Comparison of ENCODE assay signal across 12 mouse cellular contexts in genomic region chr6:84404695-84405094, GRCm38 (mm10).
A peak's percentile ranks its signal among the peaks of the same experiment; 100 is the strongest.
DNase-seq lines count a peak whose midpoint lies in the region; ATAC-seq lines count a peak whose summit lies in the region.
"Had no signal": no experiment of that assay in that cellular context is flagged by ENCODE, and none has a peak within 500 bp of the region (broad histone marks: within the 10 kb centered on the region; RNA-seq: fewer than 3 reads in every experiment).

No protein-coding gene starts in this region.

- peaks cover 3% of the 10 kb centered on the region; the same call in 1 of the 2 replicates for H3K4me1 ChIP-seq in kidney, embryonic 14.5 days (ENCODE audit: control insufficient read depth, insufficient read depth, low read length)
- H3K4me1 ChIP-seq: stomach, embryonic 15.5 days had no signal

- ATAC-seq in kidney, embryonic 14.5 days (ENCODE audit: low FRiP score, low TSS enrichment), result no peak
- ATAC-seq: activated CD4-positive, CD25-positive, alpha-beta regulatory T cell, adult 4 months; midbrain, embryonic 16.5 days had no signal

- peak; percentile 24 for DNase-seq in adrenal gland, postnatal 25 days
- no peak for DNase-seq in adrenal gland, adult 2 months
- DNase-seq in kidney, adult 9 months, result peak; percentile 9
- DNase-seq in 416B (ENCODE audit: low read depth) (peak; percentile 26), ZHBTc4 (ENCODE audit: low read depth, low spot score) (peak; percentile 59)
- DNase-seq in right cerebral cortex, postnatal 4 days, result no peak
- no peak for DNase-seq in ovary, postnatal 10 days (ENCODE audit: low spot score)
- DNase-seq: right cerebral cortex, postnatal 14 days had no signal

- no peak overlapping the region for H3K4me2 ChIP-seq in kidney, embryonic 14.5 days (replicated peaks; ENCODE audit: low read depth, low read length)
- H3K4me2 ChIP-seq: stomach, embryonic 15.5 days had no signal

- H3K36me3 ChIP-seq in kidney, embryonic 14.5 days (ENCODE audit: control insufficient read depth, insufficient read depth, low read length), result no peaks in the 10 kb centered on the region
- H3K36me3 ChIP-seq: stomach, embryonic 15.5 days had no signal

- H3K27ac ChIP-seq in kidney, embryonic 14.5 days (ENCODE audit: low read depth, low read length), result no peak overlapping the region
- H3K27ac ChIP-seq: stomach, embryonic 15.5 days had no signal

- H3K9ac ChIP-seq in kidney, embryonic 14.5 days (ENCODE audit: low read depth, low read length), result no peak overlapping the region
- H3K9ac ChIP-seq: stomach, embryonic 15.5 days had no signal

- H3K4me3 ChIP-seq in kidney, embryonic 14.5 days (ENCODE audit: low read length), result no peak overlapping the region
- H3K4me3 ChIP-seq: stomach, embryonic 15.5 days had no signal

- H3K27me3 ChIP-seq in kidney, embryonic 14.5 days (ENCODE audit: control insufficient read depth, insufficient read depth, low read length), result peaks cover 44% of the 10 kb centered on the region
- H3K27me3 ChIP-seq: stomach, embryonic 15.5 days had no signal

- no peaks in the 10 kb centered on the region for H3K9me3 ChIP-seq in kidney, embryonic 14.5 days (ENCODE audit: control insufficient read depth, low read length)
- H3K9me3 ChIP-seq: stomach, embryonic 15.5 days had no signal

- 53% methylated on average over 4 of the region's 4 CpGs for WGBS in kidney, embryonic 14.5 days

Comparison
In these comparisons a context has a peak if more than half of its experiments do, and no peak if none do; other contexts are left out.
1. DNase-seq: peak in adrenal gland, postnatal 25 days (single experiment), kidney, adult 9 months (single experiment), 416B (single experiment) and ZHBTc4 (single experiment); none in adrenal gland, adult 2 months (single experiment), right cerebral cortex, postnatal 4 days (single experiment) and ovary, postnatal 10 days (single experiment).